Mouse (Mus musculus) brown adipose tissue, adult 24 weeks (tissue): ENCODE measurements around the gene Gal3st4. TPM values are rescaled to one million over a fixed set of nuclear protein-coding genes. Genes with fewer than 3 reads are reported as not detected.

Experiments used
- H3K27ac ChIP-seq: fragments of 200-500 bp; replicated peaks from 2 replicates; pipeline ENCODE4 v1.5.1; 2012; ENCODE audit warnings: low read depth, mild to moderate bottlenecking, low read length
- H3K4me1 ChIP-seq: fragments of 200-500 bp; 2 replicates; pipeline ENCODE4 v1.6.1; 2012; ENCODE audit warnings: low read length, mixed read lengths; ENCODE audit not compliant: control insufficient read depth, insufficient read depth, insufficient read length
- H3K4me3 ChIP-seq: fragments of 200-500 bp; 2 replicates; pipeline ENCODE4 v1.5.1; 2012; ENCODE audit warnings: low read depth, mild to moderate bottlenecking, low read length, moderate library complexity; ENCODE audit not compliant: insufficient read depth
- polyA plus RNA-seq: library from polyadenylated mRNA; stranded (reverse); fragments of >200 nt; gene quantifications from 2 replicates; pipeline ENCODE4 v1.2.4, GENCODE M21; 2012; ENCODE audit not compliant: missing spikeins, insufficient read depth, insufficient read length

Gal3st4 gene
- not detected in 2 replicates for polyA plus RNA-seq

DNA sequence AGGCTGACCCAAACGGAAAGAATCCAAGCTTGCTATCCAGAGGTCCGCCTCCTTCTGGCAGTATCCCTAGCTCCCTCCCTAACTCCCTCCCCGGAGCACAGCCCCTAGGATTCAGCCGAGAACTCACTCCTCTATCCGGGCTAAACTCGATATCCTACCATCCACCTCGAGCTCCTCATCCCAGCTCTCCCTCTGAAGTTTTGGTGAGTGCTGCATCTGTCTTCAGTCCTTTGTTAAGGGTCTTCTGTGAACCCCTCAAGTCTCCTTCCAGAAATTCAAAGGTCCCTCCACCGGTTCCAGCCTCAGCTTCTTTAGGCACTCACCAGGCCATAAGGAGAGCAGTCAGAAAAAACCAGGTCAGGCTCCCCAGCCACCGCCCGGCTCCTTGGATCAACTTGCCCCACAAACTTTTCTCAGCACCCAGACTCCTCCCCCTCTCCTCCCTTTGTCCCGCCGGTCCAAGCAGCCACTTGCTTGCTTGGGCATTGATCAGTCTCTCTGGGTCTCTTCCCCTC lies at the start of gene Gal3st4:
Gal3st4 (minus strand) TSS at position 432 of the 515 bp plus-strand sequence.
- no peak within 1 kb of the TSS for H3K4me3 ChIP-seq

DNA sequence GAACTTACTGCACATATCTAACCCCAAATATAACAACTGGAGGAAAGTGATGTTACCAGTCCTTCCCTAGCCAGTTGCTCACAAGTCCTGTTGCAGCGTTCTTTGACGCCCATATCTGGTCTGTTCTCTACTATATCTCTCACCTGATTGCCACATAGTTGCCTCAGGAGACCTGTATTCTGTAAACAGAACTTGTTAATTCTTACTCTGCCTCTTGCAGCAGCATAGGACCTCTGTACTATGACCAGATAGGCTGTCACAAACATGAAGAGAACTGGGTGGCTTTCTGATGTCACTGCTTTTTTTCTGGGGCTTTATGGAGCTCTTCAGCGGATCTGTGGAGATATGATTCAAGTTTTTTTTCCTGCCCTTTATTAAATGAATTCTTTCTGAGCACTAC lies 40.2 kb upstream of the Gal3st4 start:
- Histone ChIP-seq H3K27ac (no peak overlapping the region), H3K4me3 (no peak overlapping the region), H3K4me1 (no peaks in the 10 kb centered on the region)

More for the DNA sequence above, at the start of gene Gal3st4:
- Histone ChIP-seq H3K4me1 (no peaks in the 10 kb centered on the region), H3K27ac (no peak within 1 kb of the TSS)

GRCm38 (mm10) chr5:138299613-138300012 lies 27.0 kb upstream of the Gal3st4 start:
- no peak overlapping the region for H3K27ac ChIP-seq
- no peak overlapping the region for H3K4me3 ChIP-seq
- no peaks in the 10 kb centered on the region for H3K4me1 ChIP-seq

DNA sequence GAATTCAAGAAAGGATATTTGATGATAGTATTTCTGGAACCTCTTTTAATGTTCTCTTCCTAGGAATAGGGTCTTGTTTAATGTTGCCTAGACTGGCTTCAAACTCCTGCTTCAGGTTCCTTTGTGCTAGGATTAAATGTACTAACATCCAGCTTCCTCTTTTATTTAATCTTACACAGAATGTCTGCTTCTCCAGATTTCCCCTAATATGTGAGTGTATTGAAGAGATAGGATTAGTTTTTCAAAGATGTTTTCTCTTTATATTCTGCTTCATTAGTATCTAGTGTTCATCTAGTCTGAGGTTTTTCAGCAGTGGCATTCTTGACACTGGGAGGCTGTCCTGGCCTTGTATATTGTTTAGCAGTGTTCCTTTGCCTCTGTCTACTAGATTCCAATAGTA lies 21.5 kb upstream of the Gal3st4 start:
- Histone ChIP-seq H3K27ac (no peak overlapping the region), H3K4me3 (no peak overlapping the region)

DNA sequence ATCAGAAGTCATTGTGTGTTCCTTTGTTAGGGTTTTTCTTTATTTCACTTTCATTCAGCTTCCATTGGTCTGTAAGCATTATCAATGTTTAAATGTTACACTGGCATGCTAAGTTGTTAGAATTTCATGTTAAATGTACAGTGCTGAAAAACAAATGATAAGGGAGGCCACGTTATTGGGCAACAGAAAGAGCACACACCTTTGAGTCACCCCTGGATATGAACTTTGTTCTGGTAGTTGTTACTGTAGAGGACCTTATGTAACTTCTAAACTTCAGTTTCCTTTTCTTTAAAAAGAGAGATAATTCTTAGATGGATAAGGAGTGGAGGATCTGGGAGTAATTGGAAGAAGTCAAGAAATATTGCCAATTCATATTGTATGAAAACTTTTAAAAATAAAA lies 19.0 kb upstream of the Gal3st4 start:
- no peak overlapping the region for H3K4me3 ChIP-seq
- no peak overlapping the region for H3K27ac ChIP-seq
- H3K4me1 ChIP-seq = no peaks in the 10 kb centered on the region

More for the DNA sequence above, 21.5 kb upstream of the Gal3st4 start:
- no peaks in the 10 kb centered on the region for H3K4me1 ChIP-seq

- Histone ChIP-seq H3K27ac (no peak overlapping the region), H3K4me1 (no peaks in the 10 kb centered on the region), H3K4me3 (no peak overlapping the region)
Measured at GRCm38 (mm10) chr5:138287861-138288260, 15.2 kb upstream of the Gal3st4 start.

GRCm38 (mm10) chr5:138283540-138283939 lies 10.9 kb upstream of the Gal3st4 start:
- H3K4me1 ChIP-seq = no peaks in the 10 kb centered on the region

DNA sequence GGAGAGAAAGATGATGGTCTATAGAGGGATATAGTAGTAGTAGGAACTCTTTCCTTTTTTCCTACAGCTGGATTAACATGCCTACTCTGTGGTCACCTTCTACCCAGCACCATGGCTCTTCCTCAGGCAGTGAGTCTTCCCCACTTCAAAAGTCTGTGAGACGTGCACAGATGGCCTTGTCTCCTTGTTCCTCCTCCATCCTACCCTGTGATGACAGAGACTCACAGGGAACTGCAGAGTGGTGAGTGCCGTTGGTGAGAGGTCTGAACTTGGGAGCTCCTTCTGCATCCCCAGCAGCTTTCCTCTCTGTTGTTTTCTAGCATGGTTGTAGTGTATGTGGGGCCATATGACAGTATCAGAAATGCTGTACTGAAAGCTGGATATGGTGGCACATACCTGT lies 9.2 kb upstream of the Gal3st4 start:
- H3K27ac ChIP-seq = no peak overlapping the region
- H3K4me3 ChIP-seq = no peak overlapping the region
- no peaks in the 10 kb centered on the region for H3K4me1 ChIP-seq

More at GRCm38 (mm10) chr5:138283540-138283939, 10.9 kb upstream of the Gal3st4 start:
- Histone ChIP-seq H3K4me3 (no peak overlapping the region), H3K27ac (no peak overlapping the region)

DNA sequence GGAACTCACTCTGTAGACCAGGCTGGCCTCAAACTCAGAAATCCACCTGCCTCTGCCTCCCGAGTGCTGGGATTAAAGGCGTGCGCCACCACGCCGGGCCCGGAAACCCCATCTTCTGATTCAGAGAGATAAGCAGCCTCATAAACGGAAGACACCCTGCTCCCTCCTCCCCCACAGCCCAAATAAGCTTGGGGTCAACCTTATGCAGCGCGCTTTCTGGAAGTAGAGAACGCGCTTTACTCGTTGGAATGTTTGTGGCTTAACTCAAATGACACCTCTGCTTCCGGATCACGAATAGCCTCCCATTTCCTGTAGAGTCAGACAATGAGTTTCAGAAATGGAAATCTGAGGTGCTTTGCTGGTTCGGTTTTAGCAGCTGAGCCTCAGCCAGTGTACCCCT lies 8.2 kb upstream of the Gal3st4 start:
- Histone ChIP-seq H3K4me1 (no peaks in the 10 kb centered on the region), H3K4me3 (no peak overlapping the region), H3K27ac (no peak overlapping the region)

DNA sequence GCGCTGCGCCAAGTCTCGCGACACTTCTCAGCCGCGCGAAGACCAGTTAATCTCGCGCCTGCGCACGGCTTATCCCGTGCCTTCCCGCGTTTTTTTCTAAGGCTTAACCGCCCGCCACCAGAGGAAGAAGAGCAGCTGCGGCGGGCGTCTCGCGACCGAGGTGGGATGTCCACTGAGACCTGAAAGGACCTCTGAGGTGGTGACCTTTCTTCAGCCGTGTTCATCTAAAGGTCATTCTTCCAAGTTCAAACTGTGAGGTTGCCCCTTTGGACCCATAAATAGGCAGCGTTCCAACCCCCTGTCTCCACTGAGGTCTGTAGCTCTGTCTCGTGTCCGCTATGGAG lies 7.8 kb upstream of the Gal3st4 start:
- Histone ChIP-seq H3K27ac (no peak overlapping the region), H3K4me3 (peak overlapping the region; percentile 52), H3K4me1 (no peaks in the 10 kb centered on the region)

DNA sequence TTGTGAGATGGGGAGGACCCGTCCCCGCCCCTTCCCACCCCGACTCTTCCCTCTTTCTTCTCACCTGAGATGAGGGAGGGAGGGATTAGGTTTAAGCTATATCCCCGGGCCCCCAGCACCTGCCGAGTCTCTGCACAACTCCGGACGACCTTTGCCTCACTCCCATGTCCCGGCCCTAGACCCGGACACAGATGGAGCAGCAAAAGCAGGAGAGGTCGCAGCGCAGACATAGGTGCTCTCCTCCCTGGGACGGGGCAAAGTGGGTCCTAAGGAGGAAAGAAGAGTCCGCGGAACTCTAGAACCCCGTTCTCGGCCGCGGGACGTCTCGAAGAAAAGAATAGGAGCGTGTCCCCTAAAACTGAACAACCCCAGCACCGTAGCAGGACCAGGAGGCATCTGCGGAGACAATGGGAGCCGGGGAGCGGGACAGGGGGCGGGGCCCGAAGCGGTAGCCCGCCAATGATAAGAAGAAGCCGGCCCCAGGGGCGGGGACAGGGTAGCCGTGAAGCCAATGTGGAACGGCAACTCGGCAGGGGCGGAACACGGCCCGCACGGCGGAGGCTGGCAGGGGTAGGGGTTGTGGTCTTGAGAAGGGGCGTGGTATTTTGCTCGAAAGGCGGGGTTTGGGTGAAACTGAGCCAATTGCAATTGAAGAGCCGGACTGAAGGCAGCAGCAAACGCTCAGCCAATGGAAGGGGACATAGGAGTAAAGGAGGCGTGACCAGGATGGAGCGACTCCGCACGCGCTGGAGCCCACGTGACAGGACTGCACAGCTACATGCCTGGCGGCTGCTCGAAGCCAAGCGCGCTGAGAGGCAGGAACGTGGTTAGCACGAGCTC lies 7.2 kb upstream of the Gal3st4 start, which contains the start of the genes Gm43720, Gpc2 and Stag3:
Gm43720 (minus strand) TSS at position 374 of the 840 bp plus-strand sequence.
Gpc2 (minus strand) TSS at position 421 of the 840 bp plus-strand sequence.
Stag3 (plus strand) TSS at position 656 of the 840 bp plus-strand sequence.
- H3K4me1 ChIP-seq = no peaks in the 10 kb centered on the region
- H3K4me3 ChIP-seq = peak within 1 kb of the TSS; percentile 52
- no peak within 1 kb of the TSS for H3K27ac ChIP-seq

DNA sequence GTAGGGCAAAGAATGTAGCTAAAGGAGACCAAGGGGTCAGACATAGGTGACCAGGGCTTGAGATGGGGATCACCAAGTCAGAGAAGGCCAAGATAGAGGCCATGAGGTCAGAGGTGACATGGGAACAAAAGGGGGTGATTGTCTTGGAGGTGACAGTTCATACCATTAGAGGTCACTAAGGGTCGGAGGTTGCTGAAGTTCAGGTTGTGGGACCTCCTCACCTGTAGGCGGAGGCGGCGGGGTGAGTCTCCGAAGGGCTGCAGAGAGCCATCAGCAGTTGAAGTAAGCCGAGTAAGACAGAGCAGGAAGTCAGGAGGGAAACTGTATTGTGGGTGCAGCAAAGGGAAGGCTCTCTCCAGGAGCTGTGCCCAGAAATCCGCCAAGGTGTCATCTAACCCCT lies 5.4 kb upstream of the Gal3st4 start:
- Histone ChIP-seq H3K4me1 (no peaks in the 10 kb centered on the region), H3K4me3 (no peak overlapping the region), H3K27ac (no peak overlapping the region)

DNA sequence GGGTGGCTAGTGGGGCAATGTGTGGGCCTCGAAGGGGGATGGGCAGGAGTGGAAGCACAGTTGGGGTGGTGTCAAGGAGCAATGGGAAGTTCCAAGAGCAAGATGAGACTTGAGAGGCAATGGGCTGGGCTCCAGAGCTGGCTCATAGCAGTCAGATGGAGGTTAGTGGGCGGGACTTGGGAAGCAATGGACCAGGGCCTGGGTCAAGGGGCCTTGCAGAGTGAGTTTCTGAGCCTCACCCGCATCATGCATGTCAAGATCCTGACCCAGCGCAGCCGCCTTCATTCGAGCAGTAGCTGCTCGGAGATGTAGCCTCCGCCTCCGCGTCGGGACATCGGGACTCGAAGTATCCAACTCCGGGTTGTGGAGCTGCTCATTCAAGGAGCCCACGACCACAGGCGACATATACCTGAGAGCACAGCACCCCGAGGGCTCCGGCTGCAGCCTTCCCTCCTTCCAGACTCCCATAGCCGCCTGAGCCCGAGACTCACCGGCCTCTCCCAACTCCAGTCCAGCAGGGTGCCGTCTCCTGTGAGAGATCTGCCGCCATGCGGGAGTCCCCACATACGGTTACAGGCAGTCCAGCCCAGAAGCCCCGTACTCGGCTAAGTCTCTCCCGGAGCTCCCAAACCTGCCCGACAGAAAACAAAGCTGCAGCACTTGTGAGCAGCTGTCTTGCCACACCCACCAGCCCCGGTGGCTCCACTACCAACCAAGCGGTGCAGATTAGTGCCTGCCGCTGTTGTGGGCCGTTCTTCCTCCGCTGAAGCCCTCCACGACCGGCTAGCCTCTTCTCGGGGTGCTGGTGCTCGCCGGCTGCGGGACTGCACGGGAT lies 2.8 kb upstream of the Gal3st4 start:
- Histone ChIP-seq H3K4me1 (no peaks in the 10 kb centered on the region), H3K4me3 (no peak overlapping the region), H3K27ac (no peak overlapping the region)

DNA sequence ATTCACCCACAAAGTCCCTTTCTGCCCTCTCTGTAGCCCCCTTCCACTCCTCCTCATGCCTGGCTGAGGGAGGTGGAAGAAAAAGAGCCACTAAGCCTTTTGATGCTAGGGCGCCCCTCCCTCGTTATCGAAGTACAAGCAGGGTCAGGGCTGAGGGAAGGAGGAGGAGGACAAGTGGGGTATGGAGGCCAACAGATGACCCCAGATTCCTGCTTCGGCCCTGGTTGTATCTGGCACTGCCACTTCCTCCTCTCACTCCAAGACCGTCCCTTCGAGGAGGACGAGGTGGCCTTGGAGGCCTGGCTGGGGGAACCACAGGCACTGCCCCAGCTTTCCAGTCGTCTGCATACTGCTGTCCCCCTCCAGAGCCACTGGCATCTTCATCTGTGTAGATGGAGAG lies 1.5 kb upstream of the Gal3st4 start:
- Histone ChIP-seq H3K4me3 (no peak overlapping the region), H3K4me1 (no peaks in the 10 kb centered on the region), H3K27ac (no peak overlapping the region)

GRCm38 (mm10) chr5:138271232-138271631 lies 1.4 kb downstream of the Gal3st4 start:
- no peak overlapping the region for H3K27ac ChIP-seq
- no peak overlapping the region for H3K4me3 ChIP-seq
- no peaks in the 10 kb centered on the region for H3K4me1 ChIP-seq
